Mouse (Mus musculus): ENCODE results near the gene Tuft1.

- no peak for TF ChIP-seq POLR2A (IDR thresholded peaks at IDR 0.05; ENCODE audit: control insufficient read depth, low read depth, low read length)
- no peak for TF ChIP-seq CTCF (IDR thresholded peaks at IDR 0.05; ENCODE audit: control insufficient read depth, insufficient read depth, insufficient replicate concordance, low read depth, low read length)
These were observed 36.1 kb downstream of the Tuft1 start for GRCm38 (mm10) chr3:94622550-94622949.

Data from testis, adult 2 months (tissue).